Mouse (Mus musculus): ENCODE results near the gene 1600002K03Rik.
A peak's percentile ranks its signal among the peaks of the same experiment; 100 is the strongest.

The 1600002K03Rik gene

DNA sequence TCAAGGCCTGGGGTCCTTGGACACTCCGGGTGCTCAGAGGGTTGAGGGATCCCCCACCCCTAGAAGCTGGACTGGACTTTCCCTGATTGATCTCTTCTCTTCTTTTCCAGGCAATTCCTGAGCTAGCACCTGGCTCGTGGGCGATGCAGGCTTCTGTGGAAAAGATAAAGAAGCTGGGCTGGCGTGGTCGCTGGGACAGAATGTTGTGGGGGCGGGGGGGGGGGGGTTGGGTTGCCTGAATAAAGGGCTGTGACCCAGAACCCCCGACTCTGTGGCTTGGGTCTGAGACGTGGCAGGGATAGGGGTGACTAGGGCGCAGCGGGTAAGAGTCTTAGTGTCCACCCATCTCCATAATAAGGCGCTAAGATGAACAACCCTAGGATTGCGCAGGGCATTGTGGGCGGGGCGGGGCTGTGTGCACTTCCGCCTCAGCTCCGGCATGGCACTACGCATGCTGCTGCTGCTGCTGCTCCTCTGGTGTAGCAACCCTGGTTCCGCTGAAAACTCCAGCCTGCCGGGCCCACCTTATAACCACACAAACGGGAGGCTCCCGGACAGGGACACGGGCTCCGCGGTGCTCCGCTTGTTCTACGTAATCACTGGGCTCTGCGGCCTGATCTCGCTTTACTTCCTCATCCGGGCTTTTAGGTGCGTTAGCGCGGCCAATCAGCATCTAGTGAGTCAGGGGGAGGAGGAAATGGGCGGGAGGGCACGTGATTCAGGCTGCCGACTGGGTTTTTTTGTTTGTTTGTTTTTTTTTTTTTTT lies at the start of gene 1600002K03Rik:
1600002K03Rik (plus strand) TSS at position 418 of the 766 bp plus-strand sequence.
- peak; percentile 84 for DNase-seq

- no peak for DNase-seq
Measured at GRCm38 (mm10) chr10:80123932-80124562, 48.7 kb upstream of the 1600002K03Rik start.

- no peak for DNase-seq
Measured at GRCm38 (mm10) chr10:80127920-80128319, 44.8 kb upstream of the 1600002K03Rik start.

DNA sequence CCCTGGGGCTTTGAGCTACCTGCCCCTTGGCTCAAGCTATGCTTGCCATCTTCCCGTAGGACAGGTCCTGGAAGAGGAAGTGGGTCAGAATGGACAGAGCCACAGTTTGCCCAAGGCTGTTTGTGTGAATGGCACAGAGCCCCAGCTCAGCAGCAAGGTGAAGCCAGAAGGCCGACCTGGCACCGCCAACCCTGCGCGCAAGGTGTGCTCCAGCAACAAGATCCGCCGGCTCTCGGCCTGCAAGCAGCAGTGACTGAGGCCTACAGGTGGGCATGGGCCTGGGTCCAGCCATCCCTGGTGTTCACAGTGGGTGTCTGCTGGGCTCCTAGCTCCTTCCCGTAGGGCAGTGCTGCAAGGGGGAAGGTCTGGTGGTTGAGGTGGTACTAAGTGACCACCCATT lies 42.9 kb upstream of the 1600002K03Rik start:
- DNase-seq, result no peak

GRCm38 (mm10) chr10:80130403-80131031 lies 42.2 kb upstream of the 1600002K03Rik start:
- DNase-seq, result no peak

GRCm38 (mm10) chr10:80131316-80131951 lies 41.3 kb upstream of the 1600002K03Rik start:
- peak; percentile 69 for DNase-seq

GRCm38 (mm10) chr10:80131952-80132350 lies 40.8 kb upstream of the 1600002K03Rik start:
- no peak for DNase-seq

GRCm38 (mm10) chr10:80133226-80133849 lies 39.4 kb upstream of the 1600002K03Rik start:
- peak; percentile 35 for DNase-seq

GRCm38 (mm10) chr10:80134421-80134820 lies 38.3 kb upstream of the 1600002K03Rik start:
- DNase-seq, result peak; percentile 22

DNA sequence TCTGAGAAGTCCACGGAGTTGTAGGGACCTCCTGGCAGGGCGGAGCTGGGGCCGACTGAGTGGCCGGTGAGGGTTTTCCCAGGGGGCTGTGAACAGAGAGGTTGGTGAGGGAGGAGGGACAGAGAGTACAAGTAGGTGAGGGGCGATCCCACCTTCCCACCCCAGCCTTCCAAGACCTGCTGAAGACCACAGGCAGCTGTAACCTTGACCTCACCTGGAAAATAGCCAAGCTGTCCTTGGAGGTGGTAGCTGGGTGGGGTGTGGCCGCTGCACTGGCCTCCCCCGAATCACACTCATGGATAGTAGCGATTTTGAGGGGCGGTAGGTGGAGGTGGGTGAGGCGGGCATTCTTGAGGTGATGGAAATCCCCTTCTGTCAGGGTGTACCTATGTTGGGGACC lies 37.6 kb upstream of the 1600002K03Rik start:
- no peak for DNase-seq

GRCm38 (mm10) chr10:80135641-80136040 lies 37.1 kb upstream of the 1600002K03Rik start:
- no peak for DNase-seq

DNA sequence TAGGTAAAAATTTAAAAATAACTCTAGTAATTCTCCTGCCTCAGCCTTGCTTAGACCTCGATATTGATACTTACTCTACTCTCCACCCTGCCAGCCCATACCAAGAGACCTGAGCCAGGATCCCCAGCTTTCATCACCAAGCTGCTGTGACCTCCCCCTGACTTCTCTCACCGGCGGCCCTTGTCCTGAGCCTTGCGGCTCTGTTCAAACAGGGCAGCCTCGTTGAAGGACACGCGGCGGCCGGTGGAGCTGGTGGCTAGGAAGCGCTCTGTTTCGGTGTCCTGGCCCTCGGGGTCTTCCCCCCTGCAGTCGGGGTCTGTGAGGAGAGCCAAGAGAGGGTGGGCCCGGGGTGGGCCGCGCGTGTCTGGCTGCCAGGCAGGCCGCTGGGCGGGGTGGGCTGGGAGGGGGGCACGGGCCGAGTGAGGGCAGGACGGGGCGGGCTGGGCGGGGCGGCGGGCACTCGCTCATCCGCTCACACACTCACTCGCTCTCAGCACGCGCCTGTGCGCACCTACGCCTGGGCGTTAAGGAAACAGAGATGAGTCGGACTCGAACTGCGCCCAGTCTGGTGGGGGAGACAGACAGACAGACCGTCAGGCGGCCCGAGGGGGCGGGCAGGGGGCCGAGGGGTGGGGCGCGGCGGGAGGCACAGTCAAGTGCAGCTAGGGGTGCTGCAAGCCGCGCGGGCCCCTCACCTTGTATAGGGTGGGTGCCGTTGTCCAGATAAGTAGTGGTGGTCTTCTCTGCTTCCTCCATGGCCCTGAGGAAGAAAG lies 36.4 kb upstream of the 1600002K03Rik start:
- DNase-seq, result peak; percentile 11

GRCm38 (mm10) chr10:80136952-80137625 lies 35.7 kb upstream of the 1600002K03Rik start:
- peak; percentile 61 for DNase-seq

DNA sequence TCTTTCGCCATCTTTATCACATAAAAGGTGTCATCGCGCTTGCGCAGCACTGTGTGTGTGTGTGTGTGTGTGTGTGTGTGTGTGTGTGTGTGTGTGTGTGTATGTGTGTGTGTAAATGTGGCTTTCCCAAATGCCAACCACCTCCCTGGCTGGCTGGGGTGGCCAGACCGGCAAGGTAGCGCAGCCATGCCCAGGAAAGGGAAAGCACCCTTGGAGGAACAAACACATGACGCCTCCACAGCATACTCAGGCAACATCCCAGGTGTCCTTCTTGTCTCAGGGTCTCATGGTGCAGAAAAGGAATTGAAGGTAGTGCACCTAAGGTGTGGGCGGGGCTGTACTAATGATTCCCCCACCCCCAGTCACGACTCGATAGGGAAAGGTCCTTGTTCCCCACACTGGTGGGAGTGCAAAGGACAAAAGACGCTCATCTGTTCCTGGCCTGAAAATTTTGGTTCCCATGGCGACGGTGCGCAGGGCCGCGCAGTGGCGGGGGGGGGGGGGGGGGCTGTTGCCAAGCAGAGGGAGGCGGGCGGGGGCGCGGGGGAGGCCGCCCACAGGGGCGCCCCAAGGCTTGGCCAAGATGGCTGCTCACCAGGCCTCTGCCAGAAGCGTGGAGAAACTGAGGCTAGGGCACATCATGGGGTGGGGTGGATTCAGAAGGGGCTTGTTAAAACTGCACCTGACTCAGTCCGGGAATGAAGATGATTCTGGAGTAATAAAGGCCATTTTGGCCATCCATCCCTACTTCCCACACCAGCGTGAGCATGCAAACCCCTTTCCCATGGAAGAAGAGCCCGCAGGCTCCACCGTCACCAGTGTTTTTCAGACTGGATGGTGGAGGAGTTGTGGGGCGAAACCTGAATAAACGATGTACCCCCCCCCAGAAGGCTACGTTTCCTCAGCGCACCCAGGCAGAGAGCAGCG lies 34.9 kb upstream of the 1600002K03Rik start:
- DNase-seq, result peak; percentile 61

GRCm38 (mm10) chr10:80138553-80139438 lies 33.9 kb upstream of the 1600002K03Rik start, which contains the start of gene Atp5d:
TSS of gene Atp5d (plus strand) at chr10:80138632.
- peak; percentile 80 for DNase-seq

DNA sequence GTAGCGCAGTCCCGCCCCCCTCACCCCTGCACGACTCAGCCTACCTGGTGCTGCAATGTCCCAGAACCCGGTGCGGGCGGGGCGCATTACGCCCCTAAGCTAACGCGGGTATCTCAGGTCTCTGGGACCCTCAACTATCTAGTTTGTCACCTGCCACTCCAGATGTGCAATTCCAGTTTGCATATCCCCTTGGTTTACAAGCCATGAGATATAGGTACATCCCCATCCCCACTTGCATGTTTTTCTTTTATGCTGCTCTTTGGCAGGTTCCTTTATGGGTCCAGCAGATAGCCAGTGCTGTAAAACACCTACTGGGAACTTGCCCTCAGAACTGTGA lies 33.3 kb upstream of the 1600002K03Rik start:
- DNase-seq, result no peak

GRCm38 (mm10) chr10:80139975-80140665 lies 32.6 kb upstream of the 1600002K03Rik start:
- DNase-seq, result no peak

GRCm38 (mm10) chr10:80140666-80141035 lies 32.1 kb upstream of the 1600002K03Rik start, which contains the start of gene Cbarp:
TSS of gene Cbarp (minus strand) at chr10:80140835.
- DNase-seq, result no peak

GRCm38 (mm10) chr10:80141243-80141642 lies 31.5 kb upstream of the 1600002K03Rik start:
- DNase-seq, result peak; percentile 97

All from right cerebral cortex, postnatal 14 days (tissue).